Mouse (Mus musculus) lung, postnatal 14 days (tissue): ENCODE measurements around the gene Olfr355.

ENCODE experiments used
- DNase-seq: peaks from one replicate; pipeline ENCODE4 v3.0.0; 2021

The Olfr355 gene

DNA sequence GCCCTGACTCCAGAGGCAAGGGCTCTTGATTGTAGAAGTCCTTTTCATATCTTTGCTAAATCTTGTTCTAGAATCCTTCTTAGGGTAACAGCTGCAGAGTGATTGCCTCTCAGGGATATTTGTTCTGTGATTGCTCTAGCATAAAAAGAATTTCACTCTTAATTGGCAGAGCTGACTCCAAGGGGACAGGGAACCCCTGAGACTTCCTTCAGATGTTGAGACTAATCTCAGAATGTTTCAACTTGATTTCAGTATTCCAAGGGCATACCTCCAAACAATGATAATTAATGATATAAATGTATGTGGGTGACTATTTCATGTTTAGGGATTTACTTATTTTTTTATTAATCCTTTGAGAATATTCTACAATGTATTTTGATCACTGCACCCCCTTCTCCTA lies at the start of gene Olfr355:
Gene Olfr355, minus strand, starts transcription at position 101 of the 400 bp plus-strand sequence.
- no peak for DNase-seq

DNA sequence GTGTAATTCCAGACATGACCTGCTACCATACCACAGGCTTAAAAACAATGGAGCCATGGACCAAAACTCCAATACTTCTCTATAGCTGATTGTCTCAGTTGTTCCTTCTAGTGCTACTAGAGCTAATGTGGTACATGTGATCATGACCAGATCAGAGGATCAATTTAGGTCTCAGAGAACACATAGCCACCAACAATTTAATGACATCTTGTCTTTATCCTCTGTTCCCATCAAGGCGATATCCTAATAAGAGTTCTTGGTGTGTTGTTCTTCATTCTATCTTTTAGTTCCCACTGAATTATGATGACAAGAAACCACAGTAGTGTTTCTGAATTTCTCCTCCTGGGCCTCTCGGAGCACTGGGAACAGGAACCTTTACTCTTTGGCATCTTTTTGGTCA lies 8.1 kb upstream of the Olfr355 start, which contains the start of gene Olfr356:
Gene Olfr356, plus strand, starts transcription at position 301 of the 400 bp plus-strand sequence.
- DNase-seq: no peak

DNA sequence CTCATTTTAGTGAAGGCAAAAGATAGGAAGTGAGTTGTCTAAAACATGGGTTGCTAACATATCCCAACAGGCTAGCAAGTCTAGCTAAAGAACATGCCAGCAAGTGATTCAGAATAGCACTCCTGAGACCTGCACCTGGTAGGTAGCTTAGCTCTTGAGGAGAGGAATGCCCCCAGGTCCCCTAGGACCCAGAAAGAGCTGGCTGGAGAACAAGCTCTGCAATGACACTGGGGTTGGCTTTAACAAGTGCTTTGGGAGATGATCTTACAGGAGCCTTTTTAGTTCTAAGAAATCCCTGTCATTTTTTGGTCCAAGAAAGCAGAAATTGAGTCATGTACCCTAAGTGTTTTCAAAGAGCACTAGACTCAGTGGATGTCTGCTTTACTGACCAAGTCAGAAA lies 23.3 kb downstream of the Olfr355 start, which contains the start of gene Olfr354:
Gene Olfr354, plus strand, starts transcription at position 301 of the 400 bp plus-strand sequence.
- no peak for DNase-seq

DNA sequence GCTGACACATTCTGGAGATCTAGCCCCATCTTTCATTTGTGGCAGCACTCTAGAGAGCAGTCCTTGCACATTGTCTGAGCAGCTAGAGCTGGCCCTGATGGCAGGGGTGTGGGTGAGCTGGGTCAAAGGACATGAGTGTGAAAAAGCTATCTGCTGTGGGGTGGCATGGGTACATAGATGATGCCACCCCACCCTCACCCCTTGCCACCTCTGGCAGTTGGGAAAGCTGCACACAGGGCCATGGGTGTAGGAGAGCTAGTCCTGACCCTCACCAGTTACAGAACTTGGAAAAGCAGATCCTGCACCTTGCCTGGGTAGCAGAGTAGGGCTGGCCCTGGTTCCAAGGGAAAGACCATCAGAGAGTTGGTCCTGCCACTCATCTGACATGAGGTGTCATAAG lies 31.6 kb downstream of the Olfr355 start:
- DNase-seq: no peak

DNA sequence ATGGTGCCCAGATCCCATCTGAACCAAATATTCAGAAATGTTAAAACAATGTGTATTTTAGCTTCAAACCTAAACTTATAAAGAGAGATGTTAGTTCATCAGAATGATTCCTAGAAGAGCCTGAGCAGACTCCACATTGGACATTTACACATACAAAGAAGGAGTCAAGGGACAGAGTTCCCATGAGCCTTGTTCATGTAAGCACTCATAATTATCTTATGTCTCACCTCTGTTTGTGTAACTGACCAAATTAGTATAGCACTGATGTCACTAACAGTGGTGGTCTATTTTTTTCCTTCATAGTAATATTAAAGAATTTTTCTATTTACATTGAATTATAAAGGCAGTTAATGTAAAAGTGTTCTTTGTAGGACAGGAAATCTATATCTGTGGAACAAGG lies 35.9 kb downstream of the Olfr355 start, which contains the start of gene Olfr353:
Gene Olfr353, minus strand, starts transcription at position 101 of the 400 bp plus-strand sequence.
- no peak for DNase-seq
